Mouse (Mus musculus): ENCODE results near the gene Nrcam. TPM values are rescaled to one million over a fixed set of nuclear protein-coding genes. Genes with fewer than 3 reads are reported as not detected.

Gene Nrcam
- polyA plus RNA-seq, 2 experiments = 0.06 to 0.23 TPM

DNA sequence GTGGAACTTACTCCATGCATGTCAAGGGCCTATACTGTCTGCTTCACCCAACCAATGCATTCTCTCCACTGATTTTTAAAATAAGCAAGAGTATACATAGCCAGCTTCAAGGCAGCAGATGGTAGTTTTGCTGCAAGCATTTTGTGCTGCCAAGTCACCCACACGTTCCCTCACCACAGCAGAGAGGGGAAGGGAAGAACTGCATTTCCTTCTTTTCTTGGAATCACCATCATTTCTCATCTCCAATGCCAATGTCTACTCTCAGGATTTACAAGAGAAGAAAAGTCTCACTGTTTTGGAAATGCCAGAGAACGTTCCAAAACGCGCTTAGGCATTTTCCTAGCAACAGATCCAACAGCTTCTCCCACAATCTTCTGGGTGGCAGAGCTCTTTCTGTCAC is 52.1 kb downstream of the Nrcam start:
- ATAC-seq (ENCODE audit: insufficient read depth) (no peak), DNase-seq (ENCODE audit: low read depth in 3 of 3, low spot score in 3 of 3) (no peak)
- H3K27me3 ChIP-seq (ENCODE audit: control insufficient read depth, insufficient read depth, low read length) = no peaks in the 10 kb centered on the region
- H3K36me3 ChIP-seq (replicated peaks; ENCODE audit: control insufficient read depth, insufficient read depth, low read depth) = no peaks in the 10 kb centered on the region
- H3K4me2 ChIP-seq (ENCODE audit: low read depth) = no peak overlapping the region
- no peak for TF ChIP-seq EP300 (IDR thresholded peaks at IDR 0.05; ENCODE audit: low read depth)
- H3K4me1 ChIP-seq (replicated peaks; ENCODE audit: control insufficient read depth in 2 of 2, insufficient read depth in 2 of 2, low read length in 1 of 2) = no peaks in the 10 kb centered on the region
- no peak overlapping the region for H3K4me3 ChIP-seq (ENCODE audit: insufficient read depth in 1 of 2, low read depth in 2 of 2, low read length in 2 of 2)
- WGBS (ENCODE audit: insufficient replicate concordance) = 64% methylated on average over 4 of the region's 4 CpGs
- no peak overlapping the region for H3K27ac ChIP-seq
- no peaks in the 10 kb centered on the region for H3K9me3 ChIP-seq (ENCODE audit: control insufficient read depth, low read length)
- no peak overlapping the region for H3K9ac ChIP-seq (replicated peaks)

- no peak for ATAC-seq (ENCODE audit: insufficient read depth)
- H3K4me1 ChIP-seq (replicated peaks; ENCODE audit: control insufficient read depth in 2 of 2, insufficient read depth in 2 of 2, low read length in 1 of 2) = no peaks in the 10 kb centered on the region
- WGBS (ENCODE audit: insufficient replicate concordance) = 56% methylated on average over 7 of the region's 7 CpGs
- no peak overlapping the region for H3K4me2 ChIP-seq (ENCODE audit: low read depth)
- no peak for TF ChIP-seq CTCF (IDR thresholded peaks at IDR 0.05; ENCODE audit: low read depth)
- no peak for TF ChIP-seq EP300 (IDR thresholded peaks at IDR 0.05; ENCODE audit: low read depth)
- no peak for DNase-seq (ENCODE audit: low read depth in 3 of 3, low spot score in 3 of 3)
- H3K27me3 ChIP-seq (ENCODE audit: control insufficient read depth, insufficient read depth, low read length) = no peaks in the 10 kb centered on the region
- H3K9ac ChIP-seq (replicated peaks) = no peak overlapping the region
- no peak overlapping the region for H3K4me3 ChIP-seq (ENCODE audit: insufficient read depth in 1 of 2, low read depth in 2 of 2, low read length in 2 of 2)
- no peaks in the 10 kb centered on the region for H3K36me3 ChIP-seq (replicated peaks; ENCODE audit: control insufficient read depth, insufficient read depth, low read depth)
- no peaks in the 10 kb centered on the region for H3K9me3 ChIP-seq (ENCODE audit: control insufficient read depth, low read length)
- no peak overlapping the region for H3K27ac ChIP-seq
Measured at GRCm38 (mm10) chr12:44386398-44386797, 57.7 kb downstream of the Nrcam start.

DNA sequence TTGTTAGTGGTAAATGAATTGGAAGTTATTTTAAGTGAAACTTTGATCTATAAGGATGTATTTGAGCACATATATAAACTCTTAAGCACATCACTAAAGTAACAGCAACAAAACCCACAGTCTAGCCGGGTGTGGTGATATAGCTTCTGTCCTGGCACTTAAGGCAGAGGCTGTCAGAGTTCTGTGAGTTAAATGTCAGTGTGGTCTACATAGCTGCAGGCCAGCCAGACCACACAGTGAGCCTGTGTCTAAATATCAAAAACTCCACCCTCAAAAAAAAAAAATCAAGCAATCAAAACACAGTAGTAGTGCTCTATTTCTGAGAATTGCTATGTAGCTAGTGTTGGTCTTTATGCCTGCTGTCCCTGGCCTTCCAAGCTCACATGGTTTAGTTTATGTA is 59.5 kb downstream of the Nrcam start:
- ATAC-seq (ENCODE audit: insufficient read depth) (no peak), DNase-seq (ENCODE audit: low read depth in 3 of 3, low spot score in 3 of 3) (no peak)
- H3K27ac ChIP-seq = no peak overlapping the region
- H3K4me2 ChIP-seq (ENCODE audit: low read depth) = no peak overlapping the region
- 33% methylated on average over 1 of the region's 1 CpGs for WGBS (ENCODE audit: insufficient replicate concordance)
- H3K9ac ChIP-seq (replicated peaks) = no peak overlapping the region
- H3K4me1 ChIP-seq (replicated peaks; ENCODE audit: control insufficient read depth in 2 of 2, insufficient read depth in 2 of 2, low read length in 1 of 2) = no peaks in the 10 kb centered on the region
- no peaks in the 10 kb centered on the region for H3K36me3 ChIP-seq (replicated peaks; ENCODE audit: control insufficient read depth, insufficient read depth, low read depth)
- TF ChIP-seq EP300 (IDR thresholded peaks at IDR 0.05; ENCODE audit: low read depth) (no peak), CTCF (IDR thresholded peaks at IDR 0.05; ENCODE audit: low read depth) (no peak)
- H3K4me3 ChIP-seq (ENCODE audit: insufficient read depth in 1 of 2, low read depth in 2 of 2, low read length in 2 of 2) = no peak overlapping the region
- no peaks in the 10 kb centered on the region for H3K27me3 ChIP-seq (ENCODE audit: control insufficient read depth, insufficient read depth, low read length)
- H3K9me3 ChIP-seq (ENCODE audit: control insufficient read depth, low read length) = no peaks in the 10 kb centered on the region

DNA sequence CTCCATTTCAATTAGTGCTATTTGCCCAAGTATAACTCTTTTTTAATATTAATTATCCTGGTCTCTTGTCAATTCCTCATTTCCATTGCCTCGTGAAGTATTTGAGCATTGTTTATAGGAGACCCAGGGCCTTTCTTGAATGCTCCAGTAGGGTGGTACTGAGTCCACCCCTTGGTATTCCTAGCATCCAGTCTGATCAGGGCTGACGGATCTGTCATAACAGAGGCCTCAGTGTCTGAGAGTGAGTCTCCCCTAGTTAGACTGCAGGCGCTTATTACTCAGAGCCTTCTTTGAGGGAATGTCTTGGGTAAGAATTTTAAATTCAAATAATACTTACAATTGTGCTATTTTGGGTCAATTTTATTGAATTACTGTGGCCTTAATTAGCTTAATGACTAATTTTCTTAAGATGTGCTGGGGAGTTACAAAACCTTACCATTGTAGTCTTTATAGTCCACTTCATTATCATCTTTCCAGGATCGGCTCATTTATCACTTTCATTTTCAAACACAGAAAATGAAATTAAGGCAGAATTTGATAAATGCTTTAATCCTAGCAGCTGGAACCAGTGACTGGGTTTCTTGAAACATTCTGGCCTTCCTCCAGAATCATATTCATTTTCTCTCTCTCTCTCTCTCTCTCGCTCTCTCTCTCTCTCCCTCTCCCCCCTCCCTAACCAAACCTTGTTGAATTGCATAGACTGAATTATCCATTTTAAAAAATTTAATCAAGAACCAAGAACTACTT is 61.9 kb downstream of the Nrcam start:
- no peak for DNase-seq (ENCODE audit: low read depth in 3 of 3, low spot score in 3 of 3)
- 65% methylated on average over 5 of the region's 5 CpGs for WGBS (ENCODE audit: insufficient replicate concordance)
- no peak for ATAC-seq (ENCODE audit: insufficient read depth)
- H3K4me1 ChIP-seq (replicated peaks; ENCODE audit: control insufficient read depth in 2 of 2, insufficient read depth in 2 of 2, low read length in 1 of 2) = no peaks in the 10 kb centered on the region
- TF ChIP-seq EP300 (IDR thresholded peaks at IDR 0.05; ENCODE audit: low read depth) (no peak), CTCF (IDR thresholded peaks at IDR 0.05; ENCODE audit: low read depth) (no peak)
- H3K27me3 ChIP-seq (ENCODE audit: control insufficient read depth, insufficient read depth, low read length) = no peaks in the 10 kb centered on the region
- H3K36me3 ChIP-seq (replicated peaks; ENCODE audit: control insufficient read depth, insufficient read depth, low read depth) = no peaks in the 10 kb centered on the region
- H3K9me3 ChIP-seq (ENCODE audit: control insufficient read depth, low read length) = no peaks in the 10 kb centered on the region
- no peak overlapping the region for H3K9ac ChIP-seq (replicated peaks)
- H3K4me2 ChIP-seq (ENCODE audit: low read depth) = no peak overlapping the region
- no peak overlapping the region for H3K27ac ChIP-seq
- H3K4me3 ChIP-seq (ENCODE audit: insufficient read depth in 1 of 2, low read depth in 2 of 2, low read length in 2 of 2) = no peak overlapping the region

DNA sequence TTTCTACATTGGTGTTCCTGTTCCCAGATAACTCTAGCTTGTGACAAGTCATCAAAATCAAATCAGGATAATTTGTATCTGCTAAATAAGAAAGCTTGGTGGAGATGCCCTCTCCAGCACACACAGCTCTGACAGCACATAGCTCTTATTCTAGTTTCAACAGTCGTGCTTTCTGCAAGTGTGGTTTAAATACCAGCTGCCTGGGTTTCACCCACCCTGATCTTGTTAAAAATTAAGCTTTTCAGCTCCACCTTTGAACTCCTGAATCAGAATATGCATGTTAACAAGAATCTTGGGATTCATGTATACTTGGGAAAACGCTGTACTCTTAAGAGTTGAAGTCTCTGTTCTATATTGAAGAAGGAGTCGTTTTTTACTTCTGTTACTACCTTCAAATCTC is 66.2 kb downstream of the Nrcam start:
- DNase-seq (ENCODE audit: low read depth in 3 of 3, low spot score in 3 of 3) (no peak), ATAC-seq (ENCODE audit: insufficient read depth) (no peak)
- TF ChIP-seq CTCF (IDR thresholded peaks at IDR 0.05; ENCODE audit: low read depth) = no peak
- no peak for TF ChIP-seq EP300 (IDR thresholded peaks at IDR 0.05; ENCODE audit: low read depth)
- Histone ChIP-seq H3K9ac (replicated peaks) (no peak overlapping the region), H3K4me1 (replicated peaks; ENCODE audit: control insufficient read depth in 2 of 2, insufficient read depth in 2 of 2, low read length in 1 of 2) (no peaks in the 10 kb centered on the region), H3K4me3 (ENCODE audit: insufficient read depth in 1 of 2, low read depth in 2 of 2, low read length in 2 of 2) (no peak overlapping the region), H3K27ac (no peak overlapping the region), H3K36me3 (replicated peaks; ENCODE audit: control insufficient read depth, insufficient read depth, low read depth) (no peaks in the 10 kb centered on the region), H3K9me3 (ENCODE audit: control insufficient read depth, low read length) (no peaks in the 10 kb centered on the region), H3K27me3 (ENCODE audit: control insufficient read depth, insufficient read depth, low read length) (no peaks in the 10 kb centered on the region), H3K4me2 (ENCODE audit: low read depth) (no peak overlapping the region)
- 38% methylated on average over 3 of the region's 3 CpGs for WGBS (ENCODE audit: insufficient replicate concordance)

Measured in liver, embryonic 14.5 days (tissue).